Mouse (Mus musculus) stomach, postnatal 0 days (tissue): ENCODE results near the gene Xdh.

Experiments used
- CTCF ChIP-seq: IDR thresholded peaks from 2 replicates; pipeline ENCODE4 v1.5.1; 2016; ENCODE audit warnings: antibody characterized with exemption, low read depth, mild to moderate bottlenecking, moderate library complexity
- EP300 ChIP-seq: optimal IDR thresholded peaks from 2 replicates; pipeline ENCODE3; 2016; ENCODE audit warnings: antibody characterized with exemption

DNA sequence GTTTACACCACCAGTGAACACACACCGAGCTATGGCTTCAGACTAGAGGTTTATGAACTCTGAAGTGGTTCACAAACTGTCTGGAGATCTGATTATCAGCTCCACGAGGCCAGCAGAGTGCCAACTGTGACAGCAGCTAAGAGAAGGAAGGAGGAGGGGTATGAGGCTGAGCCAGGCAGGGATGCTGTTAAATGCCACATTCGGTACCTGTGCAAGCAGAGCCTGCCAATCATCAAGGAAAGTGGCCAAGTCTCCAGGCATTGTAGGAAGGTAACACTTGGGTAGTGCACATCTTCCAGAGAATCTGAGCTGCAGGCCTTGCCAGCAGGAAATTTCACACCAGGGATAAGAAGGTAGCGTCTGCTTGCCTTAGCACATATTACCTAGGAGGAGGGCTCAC is 15.7 kb downstream of the Xdh start:
- TF ChIP-seq CTCF: no peak
- no peak for TF ChIP-seq EP300
